Mouse (Mus musculus): Measurements from ENCODE around the gene Rps29. TPM values are rescaled to one million over a fixed set of nuclear protein-coding genes. Genes with fewer than 3 reads are reported as not detected.
"Not testable (repeated sequence)": the region's sequence is repeated elsewhere in the genome, so short reads cannot be mapped to it uniquely, and the experiment has no call there.

Rps29 gene
- total RNA-seq, 2 experiments from 2014 or later, result 1,313 to 1,405 TPM

GRCm38 (mm10) chr12:69181800-69182199 is 22.8 kb upstream of the Rps29 start:
- DNase-seq (ENCODE audit: low spot score in 2 of 2), result no peak

- no peak for DNase-seq (ENCODE audit: low spot score in 2 of 2)
These were observed 20.4 kb upstream of the Rps29 start for GRCm38 (mm10) chr12:69179371-69179770.

- no peak for DNase-seq (ENCODE audit: low spot score in 2 of 2)
These were observed 18.5 kb upstream of the Rps29 start for GRCm38 (mm10) chr12:69177526-69177925.

- no peak for DNase-seq (ENCODE audit: low spot score in 2 of 2)
These were observed 17.0 kb upstream of the Rps29 start for GRCm38 (mm10) chr12:69175975-69176374.

DNA sequence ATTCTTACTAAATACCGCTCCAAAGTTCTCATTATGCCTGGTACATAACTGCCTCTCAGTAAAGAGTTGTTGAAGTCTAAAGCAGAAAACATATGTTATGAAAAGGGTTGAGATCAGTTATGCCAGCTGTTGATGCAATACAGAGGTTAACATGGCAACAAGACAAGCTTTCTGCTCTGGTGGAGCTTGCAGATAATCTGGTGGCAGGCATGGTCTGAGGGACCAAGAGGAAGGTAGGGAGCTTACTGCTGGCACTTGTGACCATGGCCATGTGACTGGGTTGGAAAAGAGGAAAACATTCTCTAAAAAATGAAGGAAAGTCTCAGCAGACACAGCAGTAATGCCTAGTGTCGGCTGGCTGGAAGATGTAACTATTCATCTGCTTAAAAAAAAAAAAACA is 12.3 kb upstream of the Rps29 start:
- DNase-seq (ENCODE audit: low spot score in 2 of 2), result no peak

- peak; percentile 72 to 91 for DNase-seq (ENCODE audit: low spot score in 2 of 2)
These were observed 9.6 kb upstream of the Rps29 start, which contains the start of gene Lrr1 for GRCm38 (mm10) chr12:69168461-69169106. Gene Lrr1, plus strand, starts transcription at chr12:69168814.

DNA sequence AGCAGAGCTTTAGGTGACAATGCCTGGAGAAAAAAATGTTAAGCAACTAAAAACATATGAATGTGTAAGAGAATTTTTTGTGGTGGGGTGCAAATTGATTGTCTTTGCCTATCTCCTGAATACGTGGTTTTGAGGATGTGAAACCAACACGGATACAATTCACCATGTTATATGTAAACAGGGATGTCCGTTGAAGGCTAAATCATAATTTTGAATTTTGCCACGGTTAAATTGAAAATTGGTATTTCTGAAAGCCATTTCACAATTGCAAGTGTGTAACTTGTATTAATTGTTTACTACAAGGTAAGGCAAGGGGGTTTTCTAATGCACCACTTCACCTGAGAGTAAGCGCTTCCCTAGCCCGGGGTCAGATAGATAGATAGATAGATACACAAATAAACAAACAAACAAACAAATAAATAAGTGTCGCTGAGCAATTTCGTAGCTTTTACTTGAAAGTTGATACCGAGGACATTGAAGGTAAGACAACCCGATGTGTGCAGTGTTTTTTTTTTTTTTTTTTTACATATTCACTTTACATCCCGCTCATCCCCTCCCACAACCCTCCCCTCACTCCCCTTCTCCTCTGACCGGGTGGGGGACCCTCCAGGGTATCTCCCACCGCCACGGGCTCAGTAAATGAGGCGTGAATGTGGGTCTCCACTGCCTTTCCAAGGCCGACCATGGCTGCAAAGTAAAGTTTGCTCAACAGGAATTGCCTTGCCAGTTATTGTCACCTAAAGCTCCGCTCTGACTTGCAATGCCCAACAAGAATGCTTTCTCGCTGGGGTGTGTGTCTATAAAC is 8.9 kb upstream of the Rps29 start:
- DNase-seq (ENCODE audit: low spot score in 2 of 2), result no peak

DNA sequence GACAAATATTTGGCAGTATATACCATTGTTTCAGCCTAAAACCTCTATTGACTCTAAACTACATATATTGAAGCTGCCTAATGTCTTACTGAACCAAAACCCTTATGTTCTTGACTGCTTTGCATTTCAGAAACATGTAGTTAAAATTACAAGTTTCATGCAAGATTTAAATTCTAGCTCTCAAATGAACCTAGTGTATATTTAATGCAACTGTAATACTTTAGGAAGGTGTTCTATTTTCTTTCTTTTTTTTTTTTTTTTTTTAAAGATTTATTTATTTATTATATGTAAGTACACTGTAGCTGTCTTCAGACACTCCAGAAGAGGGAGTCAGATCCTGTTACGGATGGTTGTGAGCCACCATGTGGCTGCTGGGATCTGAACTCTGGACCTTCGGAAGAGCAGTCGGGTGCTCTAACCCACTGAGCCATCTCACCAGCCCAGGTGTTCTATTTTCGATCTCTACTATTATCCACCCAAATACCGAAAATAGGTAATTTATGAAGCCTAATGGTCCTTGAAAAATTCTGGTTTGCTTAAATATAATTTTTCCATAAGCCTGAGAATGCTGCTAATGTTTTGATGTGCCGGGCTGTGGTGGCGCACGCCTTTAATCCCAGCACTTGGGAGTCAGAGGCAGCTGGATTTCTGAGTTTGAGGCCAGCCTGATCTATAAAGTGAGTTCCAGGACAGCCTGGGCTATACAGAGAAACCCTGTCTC is 8.0 kb upstream of the Rps29 start:
- not testable (repeated sequence) for DNase-seq (ENCODE audit: low spot score in 2 of 2)

DNA sequence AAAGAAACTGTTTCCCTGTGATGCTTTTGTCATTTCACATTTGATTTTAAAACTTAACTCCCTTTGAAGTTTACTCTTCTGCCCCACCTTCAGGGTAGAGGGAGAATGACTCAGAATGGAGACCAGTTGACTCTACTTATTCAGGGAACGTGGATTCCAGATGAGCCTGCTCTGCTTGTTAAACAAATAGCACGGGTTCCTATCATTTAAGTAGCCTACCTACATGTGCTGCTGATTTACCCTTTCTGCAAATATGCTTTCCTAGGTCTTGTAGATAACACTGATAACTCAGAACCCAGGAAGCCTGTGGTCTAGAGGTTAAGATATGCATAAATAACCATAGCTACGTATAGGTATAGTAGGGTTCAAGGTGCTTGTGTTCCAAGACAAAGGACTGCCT is 5.9 kb upstream of the Rps29 start:
- DNase-seq (ENCODE audit: low spot score in 2 of 2), result no peak

GRCm38 (mm10) chr12:69163586-69163985 is 4.6 kb upstream of the Rps29 start:
- DNase-seq (ENCODE audit: low spot score in 2 of 2), result not testable (repeated sequence)

GRCm38 (mm10) chr12:69160677-69161076 is 1.7 kb upstream of the Rps29 start:
- not testable (repeated sequence) for DNase-seq (ENCODE audit: low spot score in 2 of 2)

GRCm38 (mm10) chr12:69159578-69159940 is 573 bp upstream of the Rps29 start:
- peak in 1 of 2 experiments; percentile 42 for DNase-seq (ENCODE audit: low spot score in 2 of 2)

DNA sequence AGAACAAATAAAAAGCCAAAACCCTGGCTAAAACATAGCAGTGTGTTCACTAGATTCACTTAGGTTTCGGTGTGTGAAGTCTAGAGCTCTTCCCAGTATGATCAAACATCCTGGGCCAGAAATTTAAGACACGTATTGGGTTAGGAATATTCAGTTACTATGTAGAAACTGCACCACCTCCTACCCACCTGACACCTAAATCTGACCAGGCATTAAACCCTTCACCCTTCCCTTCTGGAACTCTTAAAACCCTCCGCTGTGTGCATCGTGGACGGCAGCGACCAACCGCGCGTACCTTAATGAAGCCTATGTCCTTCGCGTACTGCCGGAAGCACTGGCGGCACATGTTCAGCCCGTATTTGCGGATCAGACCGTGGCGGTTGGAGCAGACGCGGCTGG is 621 bp downstream of the Rps29 start:
- no peak for DNase-seq (ENCODE audit: low spot score in 2 of 2)

GRCm38 (mm10) chr12:69157107-69157506 is 1.9 kb downstream of the Rps29 start:
- no peak for DNase-seq (ENCODE audit: low spot score in 2 of 2)

GRCm38 (mm10) chr12:69156436-69156835 is 2.5 kb downstream of the Rps29 start:
- DNase-seq (ENCODE audit: low spot score in 2 of 2), result no peak

- DNase-seq (ENCODE audit: low spot score in 2 of 2), result no peak
These were observed 3.1 kb downstream of the Rps29 start for GRCm38 (mm10) chr12:69155923-69156322.

GRCm38 (mm10) chr12:69150049-69150448 is 8.9 kb downstream of the Rps29 start:
- no peak for DNase-seq (ENCODE audit: low spot score in 2 of 2)

DNA sequence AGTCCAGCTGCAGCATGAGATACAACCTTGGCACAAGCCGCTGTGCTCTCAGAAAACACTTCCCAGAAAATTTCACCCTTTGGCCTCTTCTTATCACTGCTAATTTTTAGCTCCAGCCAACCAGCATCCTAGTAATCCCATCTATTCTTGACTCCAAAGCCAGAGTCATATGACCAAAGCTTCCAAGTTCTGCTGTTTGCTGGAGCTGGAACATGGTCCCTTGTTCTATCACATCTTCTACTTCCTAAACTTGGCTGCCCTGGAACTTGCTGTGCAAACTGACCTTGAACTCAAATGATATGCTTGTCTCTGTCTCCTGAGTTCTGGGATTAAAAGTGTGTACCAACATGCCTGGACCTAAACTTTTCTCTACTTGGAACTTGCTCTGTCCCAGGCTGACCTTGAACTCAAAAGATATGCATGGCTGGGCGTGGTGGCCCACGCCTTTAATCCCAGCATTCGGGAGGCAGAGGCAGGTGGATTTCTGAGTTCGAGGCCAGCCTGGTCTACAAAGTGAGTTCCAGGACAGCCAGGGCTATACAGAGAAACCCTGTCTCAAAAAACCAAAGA is 11.7 kb downstream of the Rps29 start:
- DNase-seq (ENCODE audit: low spot score in 2 of 2), result no peak

DNA sequence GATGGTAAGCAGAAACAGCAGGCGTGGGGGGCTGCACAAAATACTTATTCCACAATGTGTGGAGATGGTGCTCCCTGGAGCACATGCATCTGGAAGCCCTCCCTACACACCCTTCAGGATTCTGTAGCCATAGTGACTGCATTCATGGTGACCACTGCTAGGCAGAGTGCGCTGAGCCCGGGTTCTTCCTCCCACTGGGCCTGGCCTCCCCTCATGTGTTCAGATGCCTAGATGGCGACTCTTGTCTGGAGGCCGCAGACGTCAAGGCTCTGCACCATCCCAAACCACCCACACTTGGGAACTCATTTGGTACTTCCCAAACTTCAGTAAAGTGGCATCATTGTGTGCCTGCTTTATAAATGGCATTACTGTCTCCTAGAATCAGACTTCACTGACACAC is 15.5 kb downstream of the Rps29 start:
- DNase-seq (ENCODE audit: low spot score in 2 of 2), result no peak

DNA sequence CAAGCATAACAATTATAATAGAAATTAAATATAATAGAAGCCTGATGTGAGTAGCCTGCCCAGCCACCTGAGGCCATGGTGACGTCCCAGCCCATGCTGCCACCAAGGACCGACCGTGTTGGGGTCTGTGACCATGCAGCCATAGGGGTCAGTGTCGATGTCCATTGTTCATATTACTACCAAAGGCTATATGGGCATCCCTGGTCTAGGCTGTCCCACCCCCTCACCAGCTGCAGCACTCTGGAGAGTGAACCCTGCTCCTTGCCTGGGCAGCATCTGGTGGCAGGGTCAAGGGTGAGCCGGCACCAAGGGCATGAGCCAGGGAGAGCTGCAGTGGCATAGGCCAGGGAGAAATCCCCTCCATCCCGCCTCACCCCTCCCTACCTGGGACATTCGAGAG is 19.1 kb downstream of the Rps29 start:
- no peak for DNase-seq (ENCODE audit: low spot score in 2 of 2)

DNA sequence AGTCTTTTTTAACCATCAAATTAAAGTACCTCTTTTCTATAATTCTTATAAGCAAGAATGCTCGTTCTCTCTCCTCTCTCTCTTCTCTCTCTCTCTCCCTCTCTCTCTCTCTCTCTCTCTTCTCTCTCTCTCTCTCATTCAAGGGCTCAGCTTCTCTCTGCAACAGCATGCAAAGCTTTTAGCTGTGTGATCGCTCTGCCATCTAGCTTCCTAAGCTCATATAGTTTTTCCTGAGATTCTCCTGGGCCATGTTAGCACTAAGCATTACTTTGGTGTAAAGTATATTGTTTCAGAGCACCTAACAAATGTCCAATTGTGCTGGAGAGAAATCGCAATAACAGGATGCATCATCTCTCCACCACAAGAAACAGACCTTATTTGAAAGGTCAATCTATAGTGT is 19.8 kb downstream of the Rps29 start:
- DNase-seq (ENCODE audit: low spot score in 2 of 2), result no peak

DNA sequence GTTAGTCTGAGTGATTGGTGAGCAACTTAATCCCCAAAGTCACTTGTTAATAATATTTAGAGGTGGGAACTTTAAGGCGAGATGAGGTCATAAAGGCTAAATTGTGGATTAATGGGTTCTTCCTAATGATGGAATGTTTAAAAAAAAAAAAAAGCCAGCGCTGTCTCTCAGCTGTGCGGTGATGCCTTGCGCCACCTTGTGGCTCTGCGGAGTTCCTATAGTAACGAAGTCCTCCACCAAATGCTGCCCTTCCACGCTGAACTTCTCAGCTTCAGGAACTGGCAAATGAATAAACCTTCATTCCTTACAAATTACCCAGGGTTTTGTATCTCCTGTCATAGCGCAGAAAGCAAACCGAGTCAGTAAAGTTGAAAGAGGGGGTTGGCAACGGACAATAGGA is 27.0 kb downstream of the Rps29 start:
- peak in 1 of 2 experiments; percentile 60 for DNase-seq (ENCODE audit: low spot score in 2 of 2)

Data from layer of hippocampus, adult 18-20 months (tissue).